Mouse (Mus musculus) megakaryocyte-erythroid progenitor cell, adult 5 weeks (primary cell): ENCODE results near the gene Olfr510. TPM values are rescaled to one million over a fixed set of nuclear protein-coding genes. Genes with fewer than 3 reads are reported as not detected.

Source experiments
- polyA plus RNA-seq: library from polyadenylated mRNA; stranded (reverse); fragments of >175 nt; gene quantifications from 2 replicates; pipeline ENCODE4 v1.2.3, GENCODE M21; 2012

Gene Olfr510
- polyA plus RNA-seq: not detected in 2 replicates

DNA sequence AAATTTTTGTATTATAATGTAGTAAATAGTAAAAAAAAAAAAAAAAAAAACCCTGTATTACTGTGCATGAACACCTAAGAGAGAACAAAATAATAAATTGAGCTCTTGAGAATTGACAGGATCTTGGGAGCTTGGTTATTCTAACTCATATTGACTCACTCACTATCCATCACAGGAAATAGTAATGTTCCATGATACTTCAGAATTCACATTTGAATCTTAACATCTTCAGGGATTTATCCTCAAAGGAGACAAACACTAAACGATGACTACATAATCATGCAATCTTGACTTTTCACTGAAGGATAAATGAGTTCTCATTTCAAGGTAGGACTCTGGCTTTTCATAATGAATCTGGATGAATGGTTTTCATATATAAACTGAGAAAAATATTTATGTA, at the start of gene Olfr510:
TSS of gene Olfr510 (plus strand) at position 301 of the 400 bp plus-strand sequence.

DNA sequence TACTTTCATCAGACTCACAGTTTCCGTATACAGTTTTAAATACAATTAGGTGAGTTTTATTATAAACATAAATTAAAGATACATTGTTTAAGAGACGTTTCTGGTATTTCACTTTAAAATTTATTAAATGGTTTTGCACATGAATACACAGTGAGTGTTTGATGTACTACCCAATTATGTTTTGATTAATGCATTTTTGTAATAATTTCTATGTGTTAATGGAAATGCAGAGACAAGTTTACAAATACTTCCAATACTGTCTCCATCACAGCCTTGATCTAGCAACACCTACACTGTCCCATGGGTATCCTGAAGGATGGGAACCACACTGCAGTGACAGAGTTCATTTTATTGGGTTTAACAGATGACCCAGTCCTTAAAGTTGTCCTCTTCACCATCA, 44.7 kb upstream of the Olfr510 start, which contains the start of gene Olfr507:
TSS of gene Olfr507 (plus strand) at position 301 of the 400 bp plus-strand sequence.

DNA sequence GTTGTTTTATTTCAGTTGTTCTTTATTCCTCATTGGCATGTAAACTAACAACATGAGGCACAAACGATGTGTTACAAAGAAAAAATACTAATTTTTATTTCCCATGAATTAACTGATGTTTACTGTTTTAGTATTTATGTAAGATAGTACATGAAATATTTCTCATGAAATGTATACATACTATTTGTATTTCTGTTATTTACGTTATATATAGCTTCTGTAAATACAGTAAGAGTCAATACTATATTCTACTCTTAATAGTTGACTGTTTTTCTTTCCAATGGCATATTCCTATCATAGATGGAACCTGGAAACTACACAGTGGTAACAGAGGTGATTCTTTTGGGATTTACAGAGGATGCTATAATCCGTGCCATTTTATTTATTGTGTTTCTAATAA, 36.5 kb upstream of the Olfr510 start, which contains the start of gene Olfr508:
TSS of gene Olfr508 (plus strand) at position 301 of the 400 bp plus-strand sequence.

DNA sequence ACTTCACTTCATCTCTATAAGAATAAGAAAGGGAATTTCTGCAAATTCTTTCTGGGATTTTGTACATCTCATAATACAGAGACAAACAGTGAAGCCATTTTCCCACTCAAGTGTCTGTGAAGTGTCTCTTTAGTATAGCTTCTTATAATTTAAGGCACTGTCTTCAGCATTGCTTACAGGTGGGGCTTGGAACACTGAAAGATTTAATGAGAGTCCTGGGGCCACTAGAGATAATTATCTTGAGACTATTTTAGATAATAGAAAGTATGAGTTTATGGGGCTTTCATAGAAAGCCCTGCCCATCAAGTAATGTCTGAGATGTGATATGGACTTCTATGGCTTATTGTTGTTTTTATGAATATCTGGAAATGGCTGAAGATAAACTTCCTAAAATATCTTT, 14.4 kb upstream of the Olfr510 start, which contains the start of gene Olfr509:
TSS of gene Olfr509 (minus strand) at position 101 of the 400 bp plus-strand sequence.

DNA sequence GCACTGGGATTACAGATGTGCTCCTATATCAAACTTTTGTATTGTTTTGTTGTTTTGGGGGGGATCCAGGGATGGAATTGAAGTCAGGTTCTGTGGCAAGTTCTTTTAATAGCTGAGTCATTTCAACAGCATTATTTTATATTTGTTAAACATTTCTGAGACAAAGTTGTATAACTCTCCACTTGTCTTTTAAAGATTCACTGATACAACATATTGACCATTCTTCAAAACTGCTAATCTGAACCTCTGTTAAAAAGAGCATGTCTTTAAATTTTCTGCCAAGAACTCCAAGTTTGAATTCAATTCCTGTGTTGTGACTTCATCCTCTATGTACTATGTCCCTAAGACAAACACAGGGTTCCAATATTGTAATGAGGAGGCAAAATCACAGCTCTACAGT, 46.8 kb downstream of the Olfr510 start, which contains the start of gene Olfr512:
TSS of gene Olfr512 (plus strand) at position 301 of the 400 bp plus-strand sequence.

Other genes with a start within 250 kb of the Olfr510 start
- not detected in 2 replicates for gene Olfr497, start 246.0 kb upstream of the Olfr510 start, polyA plus RNA-seq
- gene Olfr498, start 201.1 kb upstream of the Olfr510 start, polyA plus RNA-seq: not detected in 2 replicates
- not detected in 2 replicates for gene Olfr502, start 141.4 kb upstream of the Olfr510 start, polyA plus RNA-seq
- gene Olfr503, start 121.9 kb upstream of the Olfr510 start, polyA plus RNA-seq: not detected in 2 replicates
- gene Olfr504, start 100.6 kb upstream of the Olfr510 start, polyA plus RNA-seq: not detected in 2 replicates
- gene Olfr506, start 55.6 kb upstream of the Olfr510 start, polyA plus RNA-seq: not detected in 2 replicates
- gene Olfr507, start 44.6 kb upstream of the Olfr510 start, polyA plus RNA-seq: not detected in 2 replicates
- not detected in 2 replicates for gene Olfr508, start 36.4 kb upstream of the Olfr510 start, polyA plus RNA-seq
- gene Olfr509, start 14.5 kb upstream of the Olfr510 start, polyA plus RNA-seq: 0.02 TPM in 1 of 2 replicates, not detected in the other
- not detected in 2 replicates for gene Olfr512, start 46.9 kb downstream of the Olfr510 start, polyA plus RNA-seq
- gene Olfr513, start 84.6 kb downstream of the Olfr510 start, polyA plus RNA-seq: not detected in 2 replicates
- gene Olfr514, start 159.6 kb downstream of the Olfr510 start, polyA plus RNA-seq: not detected in 2 replicates
- gene Olfr516, start 184.1 kb downstream of the Olfr510 start, polyA plus RNA-seq: not detected in 2 replicates
- not detected in 2 replicates for gene Olfr517, start 206.0 kb downstream of the Olfr510 start, polyA plus RNA-seq
- gene Olfr518, start 218.6 kb downstream of the Olfr510 start, polyA plus RNA-seq: not detected in 2 replicates
- not detected in 2 replicates for gene Olfr519, start 228.0 kb downstream of the Olfr510 start, polyA plus RNA-seq